Mouse (Mus musculus) myocyte (in vitro differentiated cells): ENCODE measurements around the gene Ercc1. TPM values are rescaled to one million over a fixed set of nuclear protein-coding genes. Genes with fewer than 3 reads are reported as not detected.
A peak's percentile ranks its signal among the peaks of the same experiment; 100 is the strongest.

Experiments
- H3K27me3 ChIP-seq: one replicate; pipeline ENCODE4 v1.6.1; 2011; ENCODE audit not compliant: control insufficient read depth, insufficient read depth, insufficient read length
- H3K36me3 ChIP-seq: one replicate; pipeline ENCODE4 v1.6.1; 2011; ENCODE audit not compliant: control insufficient read depth, insufficient read depth
- H3K4me2 ChIP-seq: one replicate; pipeline ENCODE4 v1.6.1; 2011; ENCODE audit warnings: low read depth, control low read depth
- H3K4me3 ChIP-seq: one replicate; pipeline ENCODE4 v1.5.1; 2011; ENCODE audit warnings: mild to moderate bottlenecking, control low read depth, moderate library complexity
- H3K79me2 ChIP-seq: one replicate; pipeline ENCODE4 v1.6.1; 2011; ENCODE audit not compliant: control insufficient read depth, insufficient read depth
- H3ac ChIP-seq: one replicate; pipeline ENCODE4 v1.6.1; 2011; ENCODE audit not compliant: control insufficient read depth, insufficient read length
- CEBPB ChIP-seq: IDR thresholded peaks from 2 replicates; pipeline ENCODE4 v1.6.1; 2011; ENCODE audit warnings: mild to moderate bottlenecking, moderate library complexity; ENCODE audit not compliant: poor library complexity, insufficient read depth, severe bottlenecking
- E2F4 ChIP-seq: IDR thresholded peaks from one replicate; pipeline ENCODE4 v1.6.1; 2011; ENCODE audit warnings: mild to moderate bottlenecking, control low read depth, moderate library complexity; ENCODE audit not compliant: insufficient read depth
- MAX ChIP-seq: IDR thresholded peaks from one replicate; pipeline ENCODE4 v1.6.1; 2011; ENCODE audit warnings: low read depth, mild to moderate bottlenecking, control low read depth
- MYOD1 ChIP-seq, 3 experiments: IDR thresholded peaks; one replicate each; pipeline ENCODE4 v1.6.1; 2011; ENCODE audit warnings: control low read depth in 2 of 3, low read depth in 2 of 3, mild to moderate bottlenecking in 2 of 3, moderate library complexity in 1 of 3; ENCODE audit not compliant: insufficient read length in 2 of 3, control insufficient read depth in 1 of 3
- MYOG ChIP-seq, 3 experiments: IDR thresholded peaks; one replicate each; pipeline ENCODE4 v1.6.1; 2011; ENCODE audit warnings: control low read depth in 2 of 3, low read depth in 2 of 3, mild to moderate bottlenecking in 2 of 3; ENCODE audit not compliant: insufficient read length in 2 of 3, control insufficient read depth in 1 of 3, insufficient read depth in 1 of 3
- POLR2A ChIP-seq: IDR thresholded peaks from one replicate; pipeline ENCODE4 v1.6.1; 2011; ENCODE audit warnings: low read depth, mild to moderate bottlenecking, control low read depth, moderate library complexity; ENCODE audit not compliant: insufficient read length
- POLR2AphosphoS2 ChIP-seq: IDR thresholded peaks from one replicate; pipeline ENCODE4 v1.6.1; 2011; ENCODE audit warnings: low read depth, control low read depth; ENCODE audit not compliant: insufficient read length
- REST ChIP-seq: IDR thresholded peaks from one replicate; pipeline ENCODE4 v1.6.1; 2011; ENCODE audit warnings: mild to moderate bottlenecking, control low read depth, moderate library complexity; ENCODE audit not compliant: insufficient read depth, insufficient read length
- SRF ChIP-seq: IDR thresholded peaks from one replicate; pipeline ENCODE4 v1.6.1; 2011; ENCODE audit warnings: low read depth; ENCODE audit not compliant: control insufficient read depth, insufficient read length
- TCF12 ChIP-seq: IDR thresholded peaks from one replicate; pipeline ENCODE4 v1.6.1; 2011; ENCODE audit warnings: mild to moderate bottlenecking, control low read depth; ENCODE audit not compliant: poor library complexity, insufficient read depth, severe bottlenecking
- TCF3 ChIP-seq: IDR thresholded peaks from one replicate; pipeline ENCODE4 v1.6.1; 2011; ENCODE audit warnings: low read depth, control low read depth; ENCODE audit not compliant: insufficient read length
- USF1 ChIP-seq: IDR thresholded peaks from one replicate; pipeline ENCODE4 v1.6.1; 2011; ENCODE audit warnings: low read depth, mild to moderate bottlenecking, control low read depth, moderate library complexity
- polyA plus RNA-seq: library from polyadenylated mRNA; unstranded; fragments of >200 nt; fragmentation: generic; extraction: Trizol; gene quantifications from one replicate; pipeline ENCODE4 v1.2.1, GENCODE M21; 2012; ENCODE audit warnings: missing spikeins

The Ercc1 gene
- polyA plus RNA-seq, 1 experiment = 83.1 TPM

- no peak overlapping the region for H3K4me2 ChIP-seq
- no peaks in the 10 kb centered on the region for H3K36me3 ChIP-seq
- TF ChIP-seq POLR2A (no peak), E2F4 (no peak), TCF3 (no peak), POLR2AphosphoS2 (no peak), USF1 (no peak), REST (no peak), CEBPB (no peak), MAX (no peak)
- no peak overlapping the region for H3ac ChIP-seq
- no peaks in the 10 kb centered on the region for H3K27me3 ChIP-seq
- H3K79me2 ChIP-seq = no peaks in the 10 kb centered on the region
- H3K4me3 ChIP-seq = no peak overlapping the region
Observed at GRCm38 (mm10) chr7:19324221-19324620, 20.4 kb upstream of the Ercc1 start.

GRCm38 (mm10) chr7:19325262-19326199 lies 19.0 kb upstream of the Ercc1 start:
- TF ChIP-seq E2F4 (no peak), USF1 (no peak), SRF (no peak), CEBPB (no peak), POLR2AphosphoS2 (no peak), MYOG (IDR thresholded peaks at IDR 0.05; ENCODE audit: control insufficient read depth in 1 of 3, insufficient read depth in 1 of 3, insufficient read length in 2 of 3, low read depth in 2 of 3) (no peak), POLR2A (no peak), MAX (no peak), REST (no peak), MYOD1 (IDR thresholded peaks at IDR 0.05; ENCODE audit: control insufficient read depth in 1 of 3, insufficient read length in 2 of 3, low read depth in 2 of 3) (no peak), TCF3 (no peak)
- H3K4me3 ChIP-seq = no peak overlapping the region

GRCm38 (mm10) chr7:19326359-19326758 lies 18.2 kb upstream of the Ercc1 start:
- TF ChIP-seq USF1 = no peak
- TF ChIP-seq SRF = no peak
- peak; percentile 31 for TF ChIP-seq POLR2A
- H3K36me3 ChIP-seq = no peaks in the 10 kb centered on the region
- H3ac ChIP-seq = no peak overlapping the region
- H3K79me2 ChIP-seq = no peaks in the 10 kb centered on the region
- peak overlapping the region; percentile 26 for H3K4me3 ChIP-seq
- H3K4me2 ChIP-seq = peak overlapping the region; percentile 100
- H3K27me3 ChIP-seq = no peaks in the 10 kb centered on the region

More at GRCm38 (mm10) chr7:19325262-19326199, 19.0 kb upstream of the Ercc1 start:
- Histone ChIP-seq H3K36me3 (no peaks in the 10 kb centered on the region), H3K79me2 (no peaks in the 10 kb centered on the region), H3K4me2 (peak overlapping the region; percentile 38), H3ac (no peak overlapping the region), H3K27me3 (no peaks in the 10 kb centered on the region)

GRCm38 (mm10) chr7:19327128-19327527 lies 17.4 kb upstream of the Ercc1 start:
- Histone ChIP-seq H3K4me3 (peak overlapping the region; percentile 26), H3K27me3 (no peaks in the 10 kb centered on the region), H3K36me3 (no peaks in the 10 kb centered on the region), H3ac (no peak overlapping the region), H3K4me2 (peak overlapping the region; percentile 100), H3K79me2 (no peaks in the 10 kb centered on the region)
- TF ChIP-seq MAX (no peak), POLR2A (peak; percentile 76), MYOG (IDR thresholded peaks at IDR 0.05; ENCODE audit: control insufficient read depth in 1 of 3, insufficient read depth in 1 of 3, insufficient read length in 2 of 3, low read depth in 2 of 3) (no peak), MYOD1 (IDR thresholded peaks at IDR 0.05; ENCODE audit: control insufficient read depth in 1 of 3, insufficient read length in 2 of 3, low read depth in 2 of 3) (no peak), REST (no peak), CEBPB (0 out of 2 replicates have a peak, but pooled peaks have one; percentile 29), SRF (no peak), TCF12 (no peak), TCF3 (no peak), POLR2AphosphoS2 (peak; percentile 68), USF1 (no peak), E2F4 (peak; percentile 50)

GRCm38 (mm10) chr7:19327782-19328181 lies 16.8 kb upstream of the Ercc1 start:
- no peaks in the 10 kb centered on the region for H3K36me3 ChIP-seq
- H3K79me2 ChIP-seq = no peaks in the 10 kb centered on the region
- peak overlapping the region; percentile 26 for H3K4me3 ChIP-seq
- H3ac ChIP-seq = no peak overlapping the region
- no peak for TF ChIP-seq E2F4
- H3K4me2 ChIP-seq = peak overlapping the region; percentile 100
- no peaks in the 10 kb centered on the region for H3K27me3 ChIP-seq

GRCm38 (mm10) chr7:19328425-19328824 lies 16.2 kb upstream of the Ercc1 start:
- no peak overlapping the region for H3ac ChIP-seq
- H3K36me3 ChIP-seq = no peaks in the 10 kb centered on the region
- H3K4me3 ChIP-seq = no peak overlapping the region
- H3K79me2 ChIP-seq = peaks cover 2% of the 10 kb centered on the region
- TF ChIP-seq USF1 = no peak
- TF ChIP-seq MYOG (IDR thresholded peaks at IDR 0.05; ENCODE audit: control insufficient read depth in 1 of 3, insufficient read depth in 1 of 3, insufficient read length in 2 of 3, low read depth in 2 of 3) = no peak
- no peak for TF ChIP-seq POLR2A
- no peak for TF ChIP-seq MAX
- no peaks in the 10 kb centered on the region for H3K27me3 ChIP-seq
- no peak overlapping the region for H3K4me2 ChIP-seq
